Mouse (Mus musculus) mammary gland, adult 2 months (tissue): Measurements from ENCODE around the gene 1700037H04Rik. TPM values are rescaled to one million over a fixed set of nuclear protein-coding genes. Genes with fewer than 3 reads are reported as not detected.

Source experiments
- polyA plus RNA-seq: library from polyadenylated mRNA; depleted of rRNA; stranded (reverse); fragments of >200 nt; gene quantifications from 2 replicates; pipeline ENCODE4 v1.2.3, GENCODE M21; 2012; ENCODE audit warnings: low replicate concordance; rRNA removed

Gene 1700037H04Rik
- 364 and 527 TPM in 2 replicates for polyA plus RNA-seq

GRCm38 (mm10) chr2:131159938-131160581, at the start of gene 1700037H04Rik:
1700037H04Rik (minus strand) TSS chr2:131160081.

GRCm38 (mm10) chr2:131206778-131207177, 46.9 kb upstream of the 1700037H04Rik start, which contains the start of gene Ap5s1:
Ap5s1 (plus strand) TSS chr2:131207078.

GRCm38 (mm10) chr2:131186771-131187601, 27.1 kb upstream of the 1700037H04Rik start, which contains the start of the genes Cdc25b and Spef1:
Cdc25b (plus strand) TSS chr2:131186949.
Spef1 (minus strand) TSS chr2:131187282.

GRCm38 (mm10) chr2:131179990-131180587, 20.2 kb upstream of the 1700037H04Rik start, which contains the start of gene Cenpb:
Cenpb (minus strand) TSS chr2:131180067.

GRCm38 (mm10) chr2:131132930-131133547, 26.8 kb downstream of the 1700037H04Rik start, which contains the start of gene Gm11037:
Gm11037 (plus strand) TSS chr2:131133497.

GRCm38 (mm10) chr2:131127161-131127730, 32.6 kb downstream of the 1700037H04Rik start, which contains the start of gene Hspa12b:
Hspa12b (plus strand) TSS chr2:131127280.

Other genes with a start within 250 kb of the 1700037H04Rik start
- gene Gfra4, start 117.0 kb downstream of the 1700037H04Rik start, polyA plus RNA-seq, result 18.8 and 41.7 TPM in 2 replicates
- gene Adam33, start 96.3 kb downstream of the 1700037H04Rik start, polyA plus RNA-seq, result 57.5 and 59.8 TPM in 2 replicates
- gene Siglec1, start 73.3 kb downstream of the 1700037H04Rik start, polyA plus RNA-seq, result 77.4 and 78.3 TPM in 2 replicates
- gene Hspa12b, start 32.8 kb downstream of the 1700037H04Rik start, polyA plus RNA-seq, result 21.6 and 30.2 TPM in 2 replicates
- not detected in 2 replicates for gene Gm11037, start 26.6 kb downstream of the 1700037H04Rik start, polyA plus RNA-seq
- 72.4 and 117 TPM in 2 replicates for gene Cenpb, start 20.0 kb upstream of the 1700037H04Rik start, polyA plus RNA-seq
- 32.2 and 37.6 TPM in 2 replicates for gene Cdc25b, start 26.9 kb upstream of the 1700037H04Rik start, polyA plus RNA-seq
- gene Spef1, start 27.2 kb upstream of the 1700037H04Rik start, polyA plus RNA-seq, result 6.2 and 6.9 TPM in 2 replicates
- gene Ap5s1, start 47.0 kb upstream of the 1700037H04Rik start, polyA plus RNA-seq, result 60.5 and 75.8 TPM in 2 replicates
- 77.5 and 135 TPM in 2 replicates for gene Mavs, start 74.0 kb upstream of the 1700037H04Rik start, polyA plus RNA-seq
- 12.2 and 23.2 TPM in 2 replicates for gene Pank2, start 102.4 kb upstream of the 1700037H04Rik start, polyA plus RNA-seq
- 4.7 and 9.1 TPM in 2 replicates for gene Rnf24, start 192.8 kb upstream of the 1700037H04Rik start, polyA plus RNA-seq